Mouse (Mus musculus) lung, adult 18-20 months (tissue): ENCODE measurements around the gene Rps9.
A peak's percentile ranks its signal among the peaks of the same experiment; 100 is the strongest.
"Not testable (repeated sequence)": the region's sequence is repeated elsewhere in the genome, so short reads cannot be mapped to it uniquely, and the experiment has no call there.

Source experiments
- DNase-seq, 2 experiments: peaks; one replicate each; pipeline ENCODE4 v3.0.0; 2022; ENCODE audit warnings: mixed read lengths in 2 of 2

Gene Rps9

GRCm38 (mm10) chr7:3703879-3704441 lies at the start of gene Rps9:
Gene Rps9 (plus strand): TSS chr7:3703993.
- DNase-seq = peak; percentile 96 to 97

- DNase-seq = no peak
Measured at GRCm38 (mm10) chr7:3656966-3657365, 46.8 kb upstream of the Rps9 start.

- no peak for DNase-seq
Measured at GRCm38 (mm10) chr7:3658578-3658977, 45.2 kb upstream of the Rps9 start.

GRCm38 (mm10) chr7:3664524-3665214 lies 39.1 kb upstream of the Rps9 start:
- DNase-seq = peak; percentile 17 to 26

- peak; percentile 98 to 99 for DNase-seq
Measured at GRCm38 (mm10) chr7:3665215-3666114, 38.3 kb upstream of the Rps9 start, which contains the start of gene Leng1. Gene Leng1 (minus strand): TSS chr7:3665840.

GRCm38 (mm10) chr7:3666921-3667391 lies 36.8 kb upstream of the Rps9 start:
- DNase-seq = no peak

- peak; percentile 75 to 85 for DNase-seq
Measured at GRCm38 (mm10) chr7:3674507-3675227, 29.1 kb upstream of the Rps9 start.

GRCm38 (mm10) chr7:3675228-3675548 lies 28.6 kb upstream of the Rps9 start:
- DNase-seq = no peak

GRCm38 (mm10) chr7:3676371-3676770 lies 27.4 kb upstream of the Rps9 start:
- DNase-seq = peak in 1 of 2 experiments; percentile 19

- peak; percentile 70 to 83 for DNase-seq
Measured at GRCm38 (mm10) chr7:3677342-3677741, 26.5 kb upstream of the Rps9 start, which contains the start of gene Tmc4. Gene Tmc4 (minus strand): TSS chr7:3677553.

- no peak for DNase-seq
Measured at GRCm38 (mm10) chr7:3683908-3684550, 19.8 kb upstream of the Rps9 start.

GRCm38 (mm10) chr7:3684698-3685097 lies 19.1 kb upstream of the Rps9 start:
- no peak for DNase-seq

GRCm38 (mm10) chr7:3685400-3686187 lies 18.2 kb upstream of the Rps9 start:
- DNase-seq = no peak

GRCm38 (mm10) chr7:3691919-3692318 lies 11.9 kb upstream of the Rps9 start:
- DNase-seq = no peak

GRCm38 (mm10) chr7:3692382-3692986 lies 11.3 kb upstream of the Rps9 start, which contains the start of gene Tsen34:
Gene Tsen34 (plus strand): TSS chr7:3692863.
- DNase-seq = no peak

- DNase-seq = peak; percentile 98
Measured at GRCm38 (mm10) chr7:3692987-3693808, 10.6 kb upstream of the Rps9 start, which contains the start of gene Mboat7. Gene Mboat7 (minus strand): TSS chr7:3693523.

GRCm38 (mm10) chr7:3693809-3694075 lies 10.1 kb upstream of the Rps9 start:
- no peak for DNase-seq

GRCm38 (mm10) chr7:3694076-3694948 lies 9.5 kb upstream of the Rps9 start:
- peak; percentile 83 to 84 for DNase-seq

GRCm38 (mm10) chr7:3694949-3695305 lies 8.9 kb upstream of the Rps9 start:
- DNase-seq = not testable (repeated sequence)
